19 mouse cellular contexts compared by ENCODE assay signal in the genomic region with DNA sequence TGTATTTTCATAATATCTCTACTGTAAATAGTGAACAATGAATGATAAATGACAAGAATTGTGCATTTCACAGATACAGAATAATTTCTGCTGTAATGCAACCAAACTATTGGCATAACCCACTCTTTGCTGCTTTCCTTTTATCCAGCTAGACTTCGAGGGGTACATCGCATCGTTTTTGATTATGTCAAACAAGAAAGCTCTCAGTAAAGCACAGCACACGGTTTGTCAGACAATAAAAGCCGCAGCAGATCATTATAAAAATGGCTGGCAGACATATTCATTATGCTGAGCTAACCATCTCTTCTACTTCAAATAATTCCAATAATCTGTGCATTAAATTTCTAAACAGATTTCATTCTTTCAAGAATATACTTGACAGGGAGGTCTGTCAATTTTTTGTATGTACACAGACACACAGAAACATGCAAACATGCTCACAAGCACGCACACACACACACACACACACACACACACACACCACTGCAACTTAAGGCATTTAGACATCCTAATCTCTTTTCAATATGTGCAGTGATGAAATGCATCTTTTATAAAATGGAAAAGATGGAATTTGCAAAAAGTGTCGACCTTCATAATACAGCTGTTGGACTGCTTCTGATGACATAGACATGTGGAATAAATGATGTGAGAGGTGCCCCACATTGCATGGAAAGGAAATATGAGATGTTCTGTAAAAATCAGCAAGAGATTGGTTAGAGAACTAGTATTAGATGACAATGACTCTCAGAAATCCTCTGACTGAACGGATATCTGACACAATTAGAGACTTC.
DNase-seq lines count a peak whose midpoint lies in the region; ATAC-seq and TF ChIP-seq lines count a peak whose summit lies in the region.
"Had no signal": no experiment of that assay in that cellular context is flagged by ENCODE, and none has a peak within 500 bp of the region (broad histone marks: within the 10 kb centered on the region; RNA-seq: fewer than 3 reads in every experiment).

No protein-coding gene starts in this region.

- H3K9me3 ChIP-seq in lung, embryonic 14.5 days (ENCODE audit: low read depth, low read length): no peaks in the 10 kb centered on the region
- H3K9me3 ChIP-seq in midbrain, embryonic 14.5 days (ENCODE audit: control insufficient read depth, low read length): no peaks in the 10 kb centered on the region
- H3K9me3 ChIP-seq in midbrain, postnatal 0 days (ENCODE audit: low read length): no peaks in the 10 kb centered on the region
- H3K9me3 ChIP-seq: embryonic facial prominence, embryonic 10.5 days; forebrain, embryonic 15.5 days; heart, embryonic 12.5 days; hindbrain, embryonic 10.5 days; hindbrain, embryonic 15.5 days had no signal

- peak; percentile 91 for ATAC-seq in lung, embryonic 14.5 days (ENCODE audit: insufficient read depth)
- ATAC-seq in midbrain, embryonic 14.5 days (ENCODE audit: low FRiP score, low TSS enrichment): no peak
- ATAC-seq in midbrain, postnatal 0 days (ENCODE audit: low FRiP score): no peak
- ATAC-seq: activated CD4-positive, CD25-positive, alpha-beta regulatory T cell, adult 4 months; Patski had no signal

- H3K4me3 ChIP-seq in lung, embryonic 14.5 days (ENCODE audit: low read depth, low read length): no peak overlapping the region
- no peak overlapping the region for H3K4me3 ChIP-seq in midbrain, embryonic 14.5 days (replicated peaks; ENCODE audit: low read depth, low read length)
- no peak overlapping the region for H3K4me3 ChIP-seq in midbrain, postnatal 0 days (ENCODE audit: low read depth, low read length)
- H3K4me3 ChIP-seq: embryonic facial prominence, embryonic 10.5 days; forebrain, embryonic 15.5 days; gastrocnemius, adult 2 months; heart, embryonic 12.5 days; hindbrain, embryonic 10.5 days; hindbrain, embryonic 15.5 days had no signal

- H3K27me3 ChIP-seq in lung, embryonic 14.5 days (ENCODE audit: insufficient read depth, low read length): no peaks in the 10 kb centered on the region
- H3K27me3 ChIP-seq in midbrain, embryonic 14.5 days (ENCODE audit: control insufficient read depth, insufficient read depth, low read length): no peaks in the 10 kb centered on the region
- H3K27me3 ChIP-seq in midbrain, postnatal 0 days (ENCODE audit: insufficient read depth, low read length): no peaks in the 10 kb centered on the region
- H3K27me3 ChIP-seq: CH12.LX; forebrain, embryonic 15.5 days; heart, embryonic 12.5 days; hindbrain, embryonic 15.5 days; Patski had no signal

- 38% methylated on average over 8 of the region's 8 CpGs for WGBS in lung, embryonic 14.5 days
- 56% methylated on average over 8 of the region's 8 CpGs for WGBS in midbrain, embryonic 14.5 days
- WGBS in midbrain, postnatal 0 days: 45% methylated on average over 8 of the region's 8 CpGs

- H3K4me1 ChIP-seq in lung, embryonic 14.5 days (ENCODE audit: insufficient read depth): no peaks in the 10 kb centered on the region
- H3K4me1 ChIP-seq in midbrain, embryonic 14.5 days (ENCODE audit: control insufficient read depth, insufficient read depth, low read length): no peaks in the 10 kb centered on the region
- H3K4me1 ChIP-seq in midbrain, postnatal 0 days (ENCODE audit: insufficient read depth, low read length): no peaks in the 10 kb centered on the region
- H3K4me1 ChIP-seq: embryonic facial prominence, embryonic 10.5 days; heart, embryonic 12.5 days; hindbrain, embryonic 10.5 days; hindbrain, embryonic 15.5 days had no signal

- no peak overlapping the region for H3K4me2 ChIP-seq in lung, embryonic 14.5 days
- no peak overlapping the region for H3K4me2 ChIP-seq in midbrain, embryonic 14.5 days (ENCODE audit: low read length)
- H3K4me2 ChIP-seq in midbrain, postnatal 0 days (ENCODE audit: low read depth, low read length, poor library complexity, severe bottlenecking): no peak overlapping the region
- H3K4me2 ChIP-seq: forebrain, embryonic 15.5 days; heart, embryonic 12.5 days; hindbrain, embryonic 15.5 days had no signal

- DNase-seq in lung, embryonic 14.5 days: peak; percentile 86
- DNase-seq in lung, adult 18-20 months: no peak
- DNase-seq in midbrain, embryonic 14.5 days: peak; percentile 31
- DNase-seq in midbrain, postnatal 0 days (ENCODE audit: low spot score): no peak
- peak; percentile 10 for DNase-seq in forelimb bud, embryonic 11.5 days (ENCODE audit: low read depth, low spot score)
- DNase-seq in lung, postnatal 4 days: peak; percentile 5 to 25
- no peak for DNase-seq in cerebellum, adult 18-20 months
- DNase-seq: adrenal gland, postnatal 14 days; cerebellum, adult 2 months; gastrocnemius, adult 2 months; gastrocnemius, postnatal 25 days had no signal

- H3K9ac ChIP-seq in lung, embryonic 14.5 days: no peak overlapping the region
- H3K9ac ChIP-seq in midbrain, embryonic 14.5 days (replicated peaks; ENCODE audit: low read length): no peak overlapping the region
- H3K9ac ChIP-seq in midbrain, postnatal 0 days (replicated peaks; ENCODE audit: low read length, poor library complexity, severe bottlenecking): no peak overlapping the region
- H3K9ac ChIP-seq: forebrain, embryonic 15.5 days; heart, embryonic 12.5 days; hindbrain, embryonic 15.5 days had no signal

- TF ChIP-seq CTCF in lung, embryonic 14.5 days (IDR thresholded peaks at IDR 0.05; ENCODE audit: low read depth): no peak
- no peak for TF ChIP-seq CTCF in midbrain, postnatal 0 days (IDR thresholded peaks at IDR 0.05)

- no peaks in the 10 kb centered on the region for H3K36me3 ChIP-seq in lung, embryonic 14.5 days (ENCODE audit: insufficient read depth)
- no peaks in the 10 kb centered on the region for H3K36me3 ChIP-seq in midbrain, embryonic 14.5 days (ENCODE audit: control insufficient read depth, insufficient read depth, low read length)
- no peaks in the 10 kb centered on the region for H3K36me3 ChIP-seq in midbrain, postnatal 0 days (ENCODE audit: insufficient read depth, low read length)
- H3K36me3 ChIP-seq: embryonic facial prominence, embryonic 10.5 days; forebrain, embryonic 15.5 days; heart, embryonic 12.5 days; hindbrain, embryonic 10.5 days; hindbrain, embryonic 15.5 days had no signal

- no peak overlapping the region for H3K27ac ChIP-seq in lung, embryonic 14.5 days (ENCODE audit: low read depth)
- no peak overlapping the region for H3K27ac ChIP-seq in midbrain, embryonic 14.5 days (replicated peaks; ENCODE audit: low read depth, low read length)
- no peak overlapping the region for H3K27ac ChIP-seq in midbrain, postnatal 0 days (ENCODE audit: low read depth, low read length)
- H3K27ac ChIP-seq: embryonic facial prominence, embryonic 10.5 days; forebrain, embryonic 15.5 days; gastrocnemius, adult 2 months; hindbrain, embryonic 10.5 days; hindbrain, embryonic 15.5 days had no signal

Comparison
In these comparisons a context has a peak if more than half of its experiments do, and no peak if none do; other contexts are left out.
1. DNase-seq: peak in lung, embryonic 14.5 days (single experiment), midbrain, embryonic 14.5 days (single experiment), forelimb bud, embryonic 11.5 days (single experiment) and lung, postnatal 4 days (2 of 2); none in lung, adult 18-20 months (0 of 2), midbrain, postnatal 0 days (single experiment) and cerebellum, adult 18-20 months (0 of 2).